ENCODE assay signal across 8 mouse cellular contexts in the genomic region with DNA sequence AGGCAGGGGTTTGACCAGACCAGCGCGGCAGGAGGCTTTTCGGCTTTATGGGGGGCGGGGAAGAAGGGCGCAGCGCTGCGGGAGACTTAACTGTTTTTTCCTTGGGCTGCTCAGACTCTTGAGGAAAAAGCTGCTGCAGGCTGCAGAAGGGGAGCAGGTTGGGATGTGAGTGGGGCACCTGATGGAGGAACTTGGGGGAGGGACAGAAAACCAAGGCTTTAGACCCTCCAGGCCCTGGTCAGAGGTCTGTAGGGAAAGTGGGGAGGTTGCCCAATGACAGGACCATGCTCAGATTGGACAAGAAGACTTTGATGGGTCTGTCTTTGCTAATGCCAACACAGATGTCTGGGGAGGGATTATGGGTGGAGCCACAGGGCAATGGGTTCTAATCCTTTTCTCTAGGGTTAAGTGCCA. TPM values are rescaled to one million over a fixed set of nuclear protein-coding genes. Genes with fewer than 3 reads are reported as not detected.
DNase-seq lines count a peak whose midpoint lies in the region; ATAC-seq and TF ChIP-seq lines count a peak whose summit lies in the region.

No protein-coding gene starts in this region.

- no peaks in the 10 kb centered on the region for H3K36me3 ChIP-seq in midbrain, embryonic 16.5 days (ENCODE audit: control insufficient read depth, insufficient read depth, low read length)

- no peaks in the 10 kb centered on the region for H3K4me1 ChIP-seq in embryonic fibroblast, embryonic 13.5 days (ENCODE audit: control insufficient read depth, insufficient read depth, low read length)
- peaks cover 17% of the 10 kb centered on the region for H3K4me1 ChIP-seq in midbrain, embryonic 16.5 days (ENCODE audit: control insufficient read depth, insufficient read depth, low read length)

- H3K4me3 ChIP-seq in layer of hippocampus, adult 2 months, result peak overlapping the region; percentile 73
- peak overlapping the region; percentile 48 for H3K4me3 ChIP-seq in embryonic fibroblast, embryonic 13.5 days (ENCODE audit: insufficient read depth, low read length)
- peak overlapping the region; percentile 51 for H3K4me3 ChIP-seq in midbrain, embryonic 16.5 days (ENCODE audit: low read depth, low read length)

- peak overlapping the region; percentile 82 for H3K4me2 ChIP-seq in midbrain, embryonic 16.5 days (ENCODE audit: low read length)

- H3K27ac ChIP-seq in layer of hippocampus, adult 2 months, result peak overlapping the region; percentile 80
- H3K27ac ChIP-seq in embryonic fibroblast, embryonic 13.5 days (ENCODE audit: insufficient read depth, low read length), result no peak overlapping the region
- H3K27ac ChIP-seq in midbrain, embryonic 16.5 days (ENCODE audit: low read length), result no peak overlapping the region

- H3K27me3 ChIP-seq in midbrain, embryonic 16.5 days (ENCODE audit: control insufficient read depth, insufficient read depth, low read depth, low read length), result peaks cover 5% of the 10 kb centered on the region

- no peak for DNase-seq in layer of hippocampus, adult 2 months (ENCODE audit: low spot score in 2 of 2)
- DNase-seq in layer of hippocampus, adult 11-12 months (ENCODE audit: low spot score), result no peak
- DNase-seq in kidney, adult 8-10 months, result peak; percentile 69
- no peak for DNase-seq in Muller cell, postnatal 12 days (ENCODE audit: inconsistent ontology term)
- DNase-seq in spleen, adult 12 weeks (ENCODE audit: low spot score), result no peak
- DNase-seq in retina, postnatal 1 day, result no peak

- no peak for ATAC-seq in midbrain, embryonic 16.5 days

- TF ChIP-seq CTCF in layer of hippocampus, adult 2 months (conservative IDR thresholded peaks at IDR 0.05), result no peak
- no peak for TF ChIP-seq CTCF in embryonic fibroblast, embryonic 13.5 days (IDR thresholded peaks at IDR 0.05; ENCODE audit: borderline replicate concordance, insufficient read depth, low read length)

- WGBS in midbrain, embryonic 16.5 days, result 0% methylated on average over 7 of the region's 7 CpGs

- no peaks in the 10 kb centered on the region for H3K9me3 ChIP-seq in midbrain, embryonic 16.5 days (replicated peaks; ENCODE audit: control insufficient read depth, low read length, poor library complexity, severe bottlenecking)

- H3K9ac ChIP-seq in midbrain, embryonic 16.5 days (ENCODE audit: low read depth, low read length), result peak overlapping the region; percentile 74

- TF ChIP-seq POLR2A in embryonic fibroblast, embryonic 13.5 days (IDR thresholded peaks at IDR 0.05; ENCODE audit: low read depth, low read length), result no peak

RNA-seq across cellular contexts. Expression of a gene that starts 1.0 kb away (rescaled TPM):
- total RNA-seq in layer of hippocampus, adult 2 months (2021), result 10 to 100 TPM; 12.7 to 13.4 TPM
- polyA plus RNA-seq in embryonic fibroblast, embryonic 13.5 days (2011; ENCODE audit: insufficient read length, low read depth, missing spikeins), result 0.84 and 1.6 TPM in 2 replicates
- 24.9 and 27.4 TPM in 2 replicates for polyA plus RNA-seq in midbrain, embryonic 16.5 days (2015; fragmentation: Nextera tagmentation; extraction: Ambion mirVana)

RNA-seq across cellular contexts. Expression of a gene that starts 19.5 kb away (rescaled TPM):
- under 1 TPM; 0.81 to 0.97 TPM for total RNA-seq in layer of hippocampus, adult 2 months (2021)
- polyA plus RNA-seq in embryonic fibroblast, embryonic 13.5 days (2011; ENCODE audit: insufficient read length, low read depth, missing spikeins), result not detected in 2 replicates
- polyA plus RNA-seq in midbrain, embryonic 16.5 days (2015; fragmentation: Nextera tagmentation; extraction: Ambion mirVana), result 0.37 and 0.48 TPM in 2 replicates

RNA-seq across cellular contexts. Expression of a gene that starts 25.7 kb away (rescaled TPM):
- 10 to 100 TPM in 1 of 2 experiments, 1 to 10 TPM in 1; 7.9 to 10.4 TPM for total RNA-seq in layer of hippocampus, adult 2 months (2021)
- 2.2 and 2.7 TPM in 2 replicates for polyA plus RNA-seq in embryonic fibroblast, embryonic 13.5 days (2011; ENCODE audit: insufficient read length, low read depth, missing spikeins)
- polyA plus RNA-seq in midbrain, embryonic 16.5 days (2015; fragmentation: Nextera tagmentation; extraction: Ambion mirVana), result 14.1 and 16.7 TPM in 2 replicates

RNA-seq across cellular contexts. Expression of a gene that starts 33.8 kb away (rescaled TPM):
- not detected for total RNA-seq in layer of hippocampus, adult 2 months (2021)
- polyA plus RNA-seq in embryonic fibroblast, embryonic 13.5 days (2011; ENCODE audit: insufficient read length, low read depth, missing spikeins), result not detected in 2 replicates
- not detected in 2 replicates for polyA plus RNA-seq in midbrain, embryonic 16.5 days (2015; fragmentation: Nextera tagmentation; extraction: Ambion mirVana)

RNA-seq across cellular contexts. Expression of a gene that starts 33.8 kb away (rescaled TPM):
- 10 to 100 TPM; 48.6 to 53.1 TPM for total RNA-seq in layer of hippocampus, adult 2 months (2021)
- 16.3 and 19.0 TPM in 2 replicates for polyA plus RNA-seq in embryonic fibroblast, embryonic 13.5 days (2011; ENCODE audit: insufficient read length, low read depth, missing spikeins)
- polyA plus RNA-seq in midbrain, embryonic 16.5 days (2015; fragmentation: Nextera tagmentation; extraction: Ambion mirVana), result 48.2 and 48.8 TPM in 2 replicates

Comparison
In these comparisons a context has a peak if more than half of its experiments do, and no peak if none do; other contexts are left out.
1. DNase-seq: peak in kidney, adult 8-10 months (2 of 2); none in layer of hippocampus, adult 2 months (0 of 2), layer of hippocampus, adult 11-12 months (single experiment), Muller cell, postnatal 12 days (single experiment), spleen, adult 12 weeks (single experiment) and retina, postnatal 1 day (single experiment).
2. Peak in every context shown above with its lines, with median percentiles within 50 percentile points of each other: H3K4me3 ChIP-seq.